Mouse (Mus musculus): ENCODE data around the gene Marveld3.

Marveld3 gene

GRCm38 (mm10) chr8:109964106-109964505 is 2.1 kb upstream of the Marveld3 start:
- DNase-seq (ENCODE audit: low read depth), result no peak

- DNase-seq (ENCODE audit: low read depth), result no peak
These were observed 1.4 kb upstream of the Marveld3 start for GRCm38 (mm10) chr8:109963421-109963820.

- no peak for DNase-seq (ENCODE audit: low read depth)
These were observed 893 bp upstream of the Marveld3 start for GRCm38 (mm10) chr8:109962896-109963295.

- DNase-seq (ENCODE audit: low read depth), result no peak
These were observed 2.9 kb downstream of the Marveld3 start for GRCm38 (mm10) chr8:109959112-109959511.

GRCm38 (mm10) chr8:109958036-109958655 is 3.9 kb downstream of the Marveld3 start:
- peak; percentile 83 for DNase-seq (ENCODE audit: low read depth)

GRCm38 (mm10) chr8:109957167-109958028 is 4.6 kb downstream of the Marveld3 start:
- peak; percentile 83 for DNase-seq (ENCODE audit: low read depth)

- peak; percentile 41 for DNase-seq (ENCODE audit: low read depth)
These were observed 7.5 kb downstream of the Marveld3 start for GRCm38 (mm10) chr8:109954486-109954948.

GRCm38 (mm10) chr8:109952171-109952570 is 9.8 kb downstream of the Marveld3 start:
- DNase-seq (ENCODE audit: low read depth), result no peak

- DNase-seq (ENCODE audit: low read depth), result no peak
These were observed 13.8 kb downstream of the Marveld3 start for GRCm38 (mm10) chr8:109948285-109948564.

GRCm38 (mm10) chr8:109947447-109948284 is 14.3 kb downstream of the Marveld3 start:
- no peak for DNase-seq (ENCODE audit: low read depth)

- DNase-seq (ENCODE audit: low read depth), result no peak
These were observed 15.7 kb downstream of the Marveld3 start for GRCm38 (mm10) chr8:109946272-109946671.

- no peak for DNase-seq (ENCODE audit: low read depth)
These were observed 16.3 kb downstream of the Marveld3 start for GRCm38 (mm10) chr8:109945694-109946093.

GRCm38 (mm10) chr8:109945153-109945632 is 16.8 kb downstream of the Marveld3 start:
- DNase-seq (ENCODE audit: low read depth), result peak; percentile 69

GRCm38 (mm10) chr8:109941606-109942360 is 20.2 kb downstream of the Marveld3 start:
- peak; percentile 75 for DNase-seq (ENCODE audit: low read depth)

GRCm38 (mm10) chr8:109920406-109921390 is 41.3 kb downstream of the Marveld3 start:
- peak; percentile 90 for DNase-seq (ENCODE audit: low read depth)

- DNase-seq (ENCODE audit: low read depth), result peak; percentile 72
These were observed 44.7 kb downstream of the Marveld3 start for GRCm38 (mm10) chr8:109917277-109917676.

GRCm38 (mm10) chr8:109907376-109907775 is 54.6 kb downstream of the Marveld3 start:
- DNase-seq (ENCODE audit: low read depth), result no peak

- DNase-seq (ENCODE audit: low read depth), result no peak
These were observed 55.1 kb downstream of the Marveld3 start for GRCm38 (mm10) chr8:109906907-109907306.

- peak; percentile 26 for DNase-seq (ENCODE audit: low read depth)
These were observed 56.9 kb downstream of the Marveld3 start for GRCm38 (mm10) chr8:109904928-109905668.
